Mouse (Mus musculus) ES-E14 (cell line): ENCODE measurements around the gene Ms4a15.

Experiments used
- MAFK ChIP-seq: IDR thresholded peaks from 2 replicates; pipeline ENCODE4 v1.6.1; 2014; ENCODE audit warnings: mild to moderate bottlenecking, low read depth, low read length, inconsistent platforms; ENCODE audit not compliant: insufficient read depth
- ZC3H11A ChIP-seq: IDR thresholded peaks from 2 replicates; pipeline ENCODE4 v1.6.1; 2012; ENCODE audit warnings: low read depth, mild to moderate bottlenecking, inconsistent platforms, low read length, borderline replicate concordance

DNA sequence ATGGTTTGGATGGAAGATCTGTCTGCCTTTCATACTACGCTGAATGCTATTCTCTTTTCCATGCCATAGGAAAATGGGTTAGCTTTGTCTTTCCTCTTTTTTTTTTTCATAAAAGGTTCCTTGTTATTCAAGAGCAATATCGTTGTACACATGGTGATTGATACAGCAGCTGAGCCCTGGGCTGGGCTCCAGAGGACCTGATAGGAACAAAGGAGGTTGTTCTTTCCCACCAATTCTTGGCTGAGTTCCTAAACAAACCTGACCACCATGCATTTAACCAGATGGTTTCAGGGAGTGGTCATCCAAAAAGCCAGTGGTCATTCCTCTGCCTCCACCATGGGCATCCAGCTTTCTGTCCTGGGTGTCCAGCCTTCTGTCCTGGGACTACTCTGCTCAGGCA, 24.2 kb upstream of the Ms4a15 start:
- TF ChIP-seq ZC3H11A (no peak), MAFK (no peak)
